Mouse (Mus musculus) lung, embryonic 14.5 days (tissue): ENCODE measurements around the gene Gja5. TPM values are rescaled to one million over a fixed set of nuclear protein-coding genes. Genes with fewer than 3 reads are reported as not detected.

Experiments used
- ATAC-seq: fragments of 200-750 bp; cut with Nextera tagmentation; 2 replicates; pipeline ENCODE4 v1.8.0; 2017; ENCODE audit warnings: mild to moderate bottlenecking, moderate TSS enrichment, moderate library complexity; ENCODE audit not compliant: insufficient read depth
- DNase-seq: peaks from one replicate; pipeline ENCODE4 v3.0.0-alpha.2; 2015
- H3K27ac ChIP-seq: fragments of 300-500 bp; sonication (generic); 2 replicates; pipeline ENCODE4 v1.5.1; 2014; ENCODE audit warnings: low read depth, mild to moderate bottlenecking, moderate library complexity
- H3K27me3 ChIP-seq: fragments of 300-500 bp; sonication (generic); 2 replicates; pipeline ENCODE4 v1.6.1; 2014; ENCODE audit warnings: low read length, control low read depth; ENCODE audit not compliant: insufficient read depth
- H3K36me3 ChIP-seq: fragments of 300-500 bp; sonication (generic); 2 replicates; pipeline ENCODE4 v1.6.1; 2014; ENCODE audit warnings: control low read depth; ENCODE audit not compliant: insufficient read depth
- H3K4me1 ChIP-seq: fragments of 300-500 bp; sonication (generic); 2 replicates; pipeline ENCODE4 v1.6.1; 2014; ENCODE audit warnings: antibody characterized with exemption, control low read depth; ENCODE audit not compliant: insufficient read depth
- H3K4me2 ChIP-seq: fragments of 300-500 bp; sonication (generic); 2 replicates; pipeline ENCODE4 v1.6.1; 2014; ENCODE audit warnings: mild to moderate bottlenecking
- H3K4me3 ChIP-seq: fragments of 300-500 bp; sonication (generic); 2 replicates; pipeline ENCODE4 v1.5.1; 2014; ENCODE audit warnings: low read depth, low read length
- H3K9ac ChIP-seq: fragments of 300-500 bp; sonication (generic); 2 replicates; pipeline ENCODE4 v1.6.1; 2014
- H3K9me3 ChIP-seq: fragments of 300-500 bp; sonication (generic); 2 replicates; pipeline ENCODE4 v1.6.1; 2016; ENCODE audit warnings: low read depth, low read length, control low read depth
- CTCF ChIP-seq: IDR thresholded peaks from 2 replicates; pipeline ENCODE4 v1.5.1; 2016; ENCODE audit warnings: antibody characterized with exemption, low read depth
- WGBS: fragments of 180-500 bp; shearing (Covaris S2); extraction: QIAGEN DNeasy Blood & Tissue Kit; methylation state at CpG from one replicate; pipeline ENCODE4 v1.1.7; 2014; 5-methylcytosine and 5-hydroxymethylcytosine counted together
- polyA plus RNA-seq: library from polyadenylated mRNA; unstranded; fragments of >200 nt; fragmentation: Nextera tagmentation; extraction: Ambion mirVana; gene quantifications from 2 replicates; pipeline ENCODE4 v1.2.1, GENCODE M21; 2014

Gja5 gene
- polyA plus RNA-seq, 1 experiment from 2014 or later, result 6.4 TPM

GRCm38 (mm10) chr3:96992526-96992925, 88.0 kb downstream of the Gja5 start:
- no peak overlapping the region for H3K27ac ChIP-seq
- no peaks in the 10 kb centered on the region for H3K27me3 ChIP-seq
- H3K4me1 ChIP-seq, result no peaks in the 10 kb centered on the region
- H3K4me3 ChIP-seq, result no peak overlapping the region
- H3K36me3 ChIP-seq, result no peaks in the 10 kb centered on the region
- TF ChIP-seq CTCF, result no peak
- no peak overlapping the region for H3K4me2 ChIP-seq
- H3K9me3 ChIP-seq, result no peaks in the 10 kb centered on the region
- 52% methylated on average over 3 of the region's 3 CpGs for WGBS
- no peak for ATAC-seq
- no peak overlapping the region for H3K9ac ChIP-seq
- DNase-seq, result no peak

- Histone ChIP-seq H3K4me3 (no peak overlapping the region), H3K4me1 (no peaks in the 10 kb centered on the region), H3K9ac (no peak overlapping the region), H3K9me3 (no peaks in the 10 kb centered on the region), H3K36me3 (no peaks in the 10 kb centered on the region), H3K27me3 (no peaks in the 10 kb centered on the region), H3K4me2 (no peak overlapping the region), H3K27ac (no peak overlapping the region)
- TF ChIP-seq CTCF, result no peak
- DNase-seq (no peak), ATAC-seq (no peak)
- 16% methylated on average over 6 of the region's 6 CpGs for WGBS
These were observed 93.3 kb downstream of the Gja5 start for GRCm38 (mm10) chr3:96997770-96998169.

GRCm38 (mm10) chr3:97003111-97003510, 98.6 kb downstream of the Gja5 start:
- WGBS, result 92% methylated on average over 10 of the region's 10 CpGs

GRCm38 (mm10) chr3:97004509-97004908, 100.0 kb downstream of the Gja5 start:
- Histone ChIP-seq H3K9me3 (no peaks in the 10 kb centered on the region), H3K9ac (no peak overlapping the region), H3K4me1 (no peaks in the 10 kb centered on the region), H3K27ac (no peak overlapping the region), H3K36me3 (no peaks in the 10 kb centered on the region), H3K4me2 (no peak overlapping the region), H3K27me3 (no peaks in the 10 kb centered on the region), H3K4me3 (no peak overlapping the region)
- ATAC-seq, result no peak
- DNase-seq, result no peak
- no peak for TF ChIP-seq CTCF
- 74% methylated on average over 4 of the region's 4 CpGs for WGBS

More at GRCm38 (mm10) chr3:97003111-97003510, 98.6 kb downstream of the Gja5 start:
- no peaks in the 10 kb centered on the region for H3K4me1 ChIP-seq
- no peaks in the 10 kb centered on the region for H3K9me3 ChIP-seq
- no peak overlapping the region for H3K9ac ChIP-seq
- no peaks in the 10 kb centered on the region for H3K36me3 ChIP-seq
- no peak for TF ChIP-seq CTCF
- H3K4me3 ChIP-seq, result no peak overlapping the region
- no peak overlapping the region for H3K27ac ChIP-seq
- no peak overlapping the region for H3K4me2 ChIP-seq
- H3K27me3 ChIP-seq, result no peaks in the 10 kb centered on the region
- no peak for ATAC-seq
- DNase-seq, result no peak

GRCm38 (mm10) chr3:97007010-97007448, 102.5 kb downstream of the Gja5 start:
- no peak for ATAC-seq
- DNase-seq, result no peak
- Histone ChIP-seq H3K27me3 (no peaks in the 10 kb centered on the region), H3K9me3 (no peaks in the 10 kb centered on the region), H3K4me3 (no peak overlapping the region), H3K9ac (no peak overlapping the region), H3K4me2 (no peak overlapping the region), H3K36me3 (no peaks in the 10 kb centered on the region), H3K4me1 (no peaks in the 10 kb centered on the region), H3K27ac (no peak overlapping the region)
- 44% methylated on average over 3 of the region's 3 CpGs for WGBS
- TF ChIP-seq CTCF, result no peak

- Histone ChIP-seq H3K9me3 (no peaks in the 10 kb centered on the region), H3K4me2 (no peak overlapping the region), H3K9ac (no peak overlapping the region), H3K27ac (no peak overlapping the region), H3K27me3 (no peaks in the 10 kb centered on the region), H3K4me1 (peaks cover 4% of the 10 kb centered on the region; the same call in 1 of the 2 replicates), H3K36me3 (no peaks in the 10 kb centered on the region), H3K4me3 (no peak overlapping the region)
- TF ChIP-seq CTCF, result no peak
- DNase-seq, result peak; percentile 53
- ATAC-seq, result peak; percentile 51; the same call in 1 of the 2 replicates
- 38% methylated on average over 5 of the region's 5 CpGs for WGBS
These were observed 120.7 kb downstream of the Gja5 start for GRCm38 (mm10) chr3:97025226-97025625.

- Histone ChIP-seq H3K4me2 (peak overlapping the region; percentile 52), H3K9ac (0 out of 2 replicates have a peak overlapping the region, but pooled peaks have one; percentile 19), H3K4me3 (peak overlapping the region; percentile 24), H3K27ac (0 out of 2 replicates have a peak overlapping the region, but pooled peaks have one; percentile 7), H3K27me3 (no peaks in the 10 kb centered on the region), H3K4me1 (peaks cover 19% of the 10 kb centered on the region), H3K9me3 (no peaks in the 10 kb centered on the region), H3K36me3 (no peaks in the 10 kb centered on the region)
- peak; percentile 64 for DNase-seq
- WGBS, result 0% methylated on average over 10 of the region's 10 CpGs
- peak; percentile 59 for ATAC-seq
- no peak for TF ChIP-seq CTCF
These were observed 127.6 kb downstream of the Gja5 start for GRCm38 (mm10) chr3:97032053-97032496.
